Mouse (Mus musculus) brain, embryonic 14.5 days (tissue): ENCODE measurements around the gene Shbg.

Experiments
- CTCF ChIP-seq: fragments of 200-500 bp; IDR thresholded peaks from 2 replicates; pipeline ENCODE4 v1.5.1; 2012; ENCODE audit warnings: inconsistent platforms, mild to moderate bottlenecking, moderate library complexity, borderline replicate concordance; ENCODE audit not compliant: insufficient read depth, insufficient read length; ENCODE audit errors: extremely low read depth
- POLR2A ChIP-seq: fragments of 200-500 bp; IDR thresholded peaks from 2 replicates; pipeline ENCODE4 v1.6.1; 2012; ENCODE audit warnings: mild to moderate bottlenecking, inconsistent platforms, borderline replicate concordance; ENCODE audit not compliant: poor library complexity, insufficient read depth, insufficient read length, severe bottlenecking; ENCODE audit errors: extremely low read depth

- TF ChIP-seq CTCF (no peak), POLR2A (no peak)
Observed at GRCm38 (mm10) chr11:69661221-69661881, 43.6 kb upstream of the Shbg start.
